Mouse (Mus musculus) embryo, embryonic 9.5 days (tissue): ENCODE measurements around the gene Fbxl2.

Experiments
- DNase-seq: peaks from one replicate; pipeline ENCODE4 v3.0.0-alpha.2; 2017; ENCODE audit errors: extremely low spot score

Fbxl2 gene

GRCm38 (mm10) chr9:113974945-113975344, 71.0 kb downstream of the Fbxl2 start:
- DNase-seq: no peak

- DNase-seq: no peak
Measured at GRCm38 (mm10) chr9:113973857-113974256, 72.1 kb downstream of the Fbxl2 start.

GRCm38 (mm10) chr9:113971615-113972014, 74.4 kb downstream of the Fbxl2 start:
- DNase-seq: no peak

GRCm38 (mm10) chr9:113970041-113970440, 76.0 kb downstream of the Fbxl2 start:
- no peak for DNase-seq

GRCm38 (mm10) chr9:113969399-113969798, 76.6 kb downstream of the Fbxl2 start:
- no peak for DNase-seq

GRCm38 (mm10) chr9:113968967-113969366, 77.0 kb downstream of the Fbxl2 start:
- no peak for DNase-seq

GRCm38 (mm10) chr9:113966838-113967237, 79.2 kb downstream of the Fbxl2 start:
- DNase-seq: no peak

- DNase-seq: no peak
Measured at GRCm38 (mm10) chr9:113964415-113964814, 81.6 kb downstream of the Fbxl2 start.

GRCm38 (mm10) chr9:113963718-113964117, 82.3 kb downstream of the Fbxl2 start:
- DNase-seq: no peak

GRCm38 (mm10) chr9:113957777-113958176, 88.2 kb downstream of the Fbxl2 start:
- no peak for DNase-seq

- no peak for DNase-seq
Measured at GRCm38 (mm10) chr9:113947216-113947615, 98.8 kb downstream of the Fbxl2 start.

- no peak for DNase-seq
Measured at GRCm38 (mm10) chr9:113943372-113943771, 102.6 kb downstream of the Fbxl2 start.

- DNase-seq: no peak
Measured at GRCm38 (mm10) chr9:113941103-113941805, 104.7 kb downstream of the Fbxl2 start.

- no peak for DNase-seq
Measured at GRCm38 (mm10) chr9:113939063-113939850, 106.7 kb downstream of the Fbxl2 start.

GRCm38 (mm10) chr9:113935638-113936037, 110.4 kb downstream of the Fbxl2 start:
- no peak for DNase-seq

- peak; percentile 15 for DNase-seq
Measured at GRCm38 (mm10) chr9:113932501-113932900, 113.5 kb downstream of the Fbxl2 start.

GRCm38 (mm10) chr9:113932100-113932470, 113.9 kb downstream of the Fbxl2 start:
- peak; percentile 29 for DNase-seq

- peak; percentile 51 for DNase-seq
Measured at GRCm38 (mm10) chr9:113931375-113932099, 114.5 kb downstream of the Fbxl2 start.

- DNase-seq: peak; percentile 91
Measured at GRCm38 (mm10) chr9:113930534-113931374, 115.2 kb downstream of the Fbxl2 start, which contains the start of gene Ubp1. Gene Ubp1, plus strand, starts transcription at chr9:113930934.

GRCm38 (mm10) chr9:113929676-113930075, 116.3 kb downstream of the Fbxl2 start:
- DNase-seq: no peak

GRCm38 (mm10) chr9:113928591-113928990, 117.4 kb downstream of the Fbxl2 start:
- no peak for DNase-seq
